Comparison of ENCODE assay signal across 9 mouse cellular contexts in the genomic region with DNA sequence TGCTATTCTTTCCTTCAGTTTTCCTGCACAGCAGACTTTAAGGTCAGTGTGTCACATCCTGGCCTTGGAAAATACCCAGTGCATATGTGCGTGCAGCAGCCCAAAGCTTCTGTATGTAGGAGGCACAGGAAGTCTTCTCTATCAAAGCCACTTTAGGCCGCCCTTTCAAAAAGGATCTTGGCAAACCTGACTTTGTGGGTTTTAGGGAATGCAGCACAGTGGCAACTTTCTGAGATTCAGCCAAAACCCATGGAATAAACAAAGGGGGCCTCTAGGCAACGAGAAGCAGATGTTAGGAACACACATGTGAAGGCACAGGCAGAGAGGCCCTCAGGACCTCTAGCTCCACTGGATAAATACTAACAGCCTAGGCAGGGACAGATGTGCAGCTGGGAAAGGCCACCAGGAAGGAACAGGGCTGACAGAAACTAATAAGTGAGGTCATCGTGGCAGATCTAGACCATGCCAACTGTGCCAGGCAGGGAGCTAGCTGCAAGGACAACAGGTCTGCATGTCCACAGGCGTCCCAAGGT. TPM values are rescaled to one million over a fixed set of nuclear protein-coding genes. Genes with fewer than 3 reads are reported as not detected.
A peak's percentile ranks its signal among the peaks of the same experiment; 100 is the strongest.
DNase-seq lines count a peak whose midpoint lies in the region; ATAC-seq and TF ChIP-seq lines count a peak whose summit lies in the region.
"Had no signal": no experiment of that assay in that cellular context is flagged by ENCODE, and none has a peak within 500 bp of the region (broad histone marks: within the 10 kb centered on the region; RNA-seq: fewer than 3 reads in every experiment).

No protein-coding gene starts in this region.

- H3K9ac ChIP-seq in kidney, postnatal 0 days (ENCODE audit: low read depth, low read length), result no peak overlapping the region

- TF ChIP-seq CTCF in kidney, postnatal 0 days (IDR thresholded peaks at IDR 0.05; ENCODE audit: low read depth), result no peak

- H3K27me3 ChIP-seq in kidney, postnatal 0 days (ENCODE audit: insufficient read depth, low read length), result no peaks in the 10 kb centered on the region

- no peaks in the 10 kb centered on the region for H3K9me3 ChIP-seq in kidney, postnatal 0 days (replicated peaks; ENCODE audit: low read length)

- ATAC-seq in kidney, postnatal 0 days (replicated peaks; ENCODE audit: low FRiP score, low read depth), result no peak

- 0 out of 2 replicates have a peak, but pooled peaks cover 7% of the 10 kb centered on the region for H3K36me3 ChIP-seq in kidney, postnatal 0 days (ENCODE audit: insufficient read depth, low read length)

- DNase-seq in kidney, postnatal 0 days (ENCODE audit: low spot score), result peak; percentile 63
- DNase-seq in kidney, adult 18-20 months, result no peak
- DNase-seq in adrenal gland, postnatal 25 days, result peak; percentile 56
- peak; percentile 34 to 38 for DNase-seq in heart, postnatal 10 days
- peak; percentile 36 for DNase-seq in lung, postnatal 25 days (ENCODE audit: low spot score)
- DNase-seq in right cerebral cortex, postnatal 25 days, result no peak
- DNase-seq in left cerebral cortex, adult 9 months (ENCODE audit: low spot score in 2 of 2), result no peak
- no peak for DNase-seq in layer of hippocampus, adult 9-11 months

- 43% methylated on average over 5 of the region's 5 CpGs for WGBS in kidney, postnatal 0 days

- no peak overlapping the region for H3K4me3 ChIP-seq in kidney, postnatal 0 days (replicated peaks; ENCODE audit: low read depth, low read length)

- H3K4me2 ChIP-seq in kidney, postnatal 0 days (ENCODE audit: low read length), result no peak overlapping the region

- H3K4me1 ChIP-seq in kidney, postnatal 0 days (replicated peaks; ENCODE audit: insufficient read depth, low read length), result 0 out of 2 replicates have a peak, but pooled peaks cover 4% of the 10 kb centered on the region

- intact Hi-C loops in heart, postnatal 10 days (cut with DNase I), result no loop called here

- H3K27ac ChIP-seq in kidney, postnatal 0 days, result peak overlapping the region; percentile 60
- H3K27ac ChIP-seq: macrophage had no signal

RNA-seq across cellular contexts. Expression of a gene that starts 51.0 kb away (rescaled TPM):
- polyA plus RNA-seq in kidney, postnatal 0 days (2015; fragmentation: Nextera tagmentation; extraction: Ambion mirVana), result 44.4 and 50.6 TPM in 2 replicates
- total RNA-seq in adrenal gland, postnatal 25 days (2021), result 125 and 160 TPM in 2 replicates
- total RNA-seq in heart, postnatal 10 days (2021), result 10 to 100 TPM; 40.2 to 42.6 TPM

Comparison
In these comparisons a context has a peak if more than half of its experiments do, and no peak if none do; other contexts are left out.
1. DNase-seq: peak in kidney, postnatal 0 days (single experiment), adrenal gland, postnatal 25 days (single experiment), heart, postnatal 10 days (2 of 2) and lung, postnatal 25 days (single experiment); none in kidney, adult 18-20 months (single experiment), right cerebral cortex, postnatal 25 days (single experiment), left cerebral cortex, adult 9 months (0 of 2) and layer of hippocampus, adult 9-11 months (single experiment).